Mouse (Mus musculus): ENCODE results near the gene Smim27. TPM values are rescaled to one million over a fixed set of nuclear protein-coding genes. Genes with fewer than 3 reads are reported as not detected.
"Not testable (repeated sequence)": the region's sequence is repeated elsewhere in the genome, so short reads cannot be mapped to it uniquely, and the experiment has no call there.

The Smim27 gene
- polyA plus RNA-seq, 1 experiment from 2014 or later: 18.9 TPM

- no peaks in the 10 kb centered on the region for H3K27me3 ChIP-seq (replicated peaks)
- under 1% methylated on average over 48 of the region's 50 CpGs for WGBS
- peak; percentile 85 for ATAC-seq (ENCODE audit: low FRiP score)
Observed at GRCm38 (mm10) chr4:40268204-40268813, 1.1 kb upstream of the Smim27 start.

GRCm38 (mm10) chr4:40268835-40269234, 544 bp upstream of the Smim27 start:
- WGBS: under 1% methylated on average over 16 of the region's 16 CpGs
- ATAC-seq (ENCODE audit: low FRiP score): peak; percentile 10; the same call in 1 of the 2 replicates
- peak overlapping the region; percentile 89 for H3K4me2 ChIP-seq
- H3K9me3 ChIP-seq (replicated peaks): no peaks in the 10 kb centered on the region
- peaks cover 15% of the 10 kb centered on the region for H3K36me3 ChIP-seq
- H3K27ac ChIP-seq (replicated peaks): peak overlapping the region; percentile 98
- peaks cover 28% of the 10 kb centered on the region for H3K4me1 ChIP-seq
- peak overlapping the region; percentile 84 for H3K4me3 ChIP-seq (replicated peaks)
- no peaks in the 10 kb centered on the region for H3K27me3 ChIP-seq (replicated peaks)
- H3K9ac ChIP-seq (replicated peaks): peak overlapping the region; percentile 84

More at GRCm38 (mm10) chr4:40268204-40268813, 1.1 kb upstream of the Smim27 start:
- peak overlapping the region; percentile 84 for H3K4me3 ChIP-seq (replicated peaks)
- H3K27ac ChIP-seq (replicated peaks): peak overlapping the region; percentile 98
- peak overlapping the region; percentile 84 for H3K9ac ChIP-seq (replicated peaks)
- H3K4me2 ChIP-seq: peak overlapping the region; percentile 89
- peaks cover 11% of the 10 kb centered on the region for H3K36me3 ChIP-seq
- H3K4me1 ChIP-seq: peaks cover 28% of the 10 kb centered on the region
- no peaks in the 10 kb centered on the region for H3K9me3 ChIP-seq (replicated peaks)

- H3K4me2 ChIP-seq: peak overlapping the region; percentile 80
- under 1% methylated on average over 21 of the region's 21 CpGs for WGBS
- H3K27ac ChIP-seq (replicated peaks): peak overlapping the region; percentile 81
- no peaks in the 10 kb centered on the region for H3K9me3 ChIP-seq (replicated peaks)
- H3K4me3 ChIP-seq (replicated peaks): peak overlapping the region; percentile 99
- no peaks in the 10 kb centered on the region for H3K27me3 ChIP-seq (replicated peaks)
- H3K36me3 ChIP-seq: peaks cover 24% of the 10 kb centered on the region
- ATAC-seq (ENCODE audit: low FRiP score): peak; percentile 76
- H3K9ac ChIP-seq (replicated peaks): peak overlapping the region; percentile 93
- peaks cover 20% of the 10 kb centered on the region for H3K4me1 ChIP-seq
Observed at GRCm38 (mm10) chr4:40278880-40279275, 9.5 kb downstream of the Smim27 start.

GRCm38 (mm10) chr4:40279276-40279900, 10.0 kb downstream of the Smim27 start, which contains the start of gene Ndufb6:
Gene Ndufb6, minus strand, starts transcription at chr4:40279421.
- Histone ChIP-seq H3K9me3 (replicated peaks) (no peaks in the 10 kb centered on the region), H3K27me3 (replicated peaks) (no peaks in the 10 kb centered on the region), H3K9ac (replicated peaks) (peak within 1 kb of the TSS; percentile 93), H3K4me1 (peaks cover 20% of the 10 kb centered on the region), H3K4me3 (replicated peaks) (peak within 1 kb of the TSS; percentile 99), H3K27ac (replicated peaks) (peak within 1 kb of the TSS; percentile 81), H3K36me3 (peaks cover 23% of the 10 kb centered on the region), H3K4me2 (peak within 1 kb of the TSS; percentile 80)
- WGBS: under 1% methylated on average over 36 of the region's 36 CpGs
- peak; percentile 96 for ATAC-seq (ENCODE audit: low FRiP score)

- Histone ChIP-seq H3K4me3 (replicated peaks) (no peak overlapping the region), H3K9me3 (replicated peaks) (no peaks in the 10 kb centered on the region), H3K27ac (replicated peaks) (no peak overlapping the region), H3K9ac (replicated peaks) (no peak overlapping the region), H3K27me3 (replicated peaks) (no peaks in the 10 kb centered on the region), H3K4me1 (no peaks in the 10 kb centered on the region), H3K36me3 (no peaks in the 10 kb centered on the region), H3K4me2 (no peak overlapping the region)
- WGBS: 24% methylated on average over 4 of the region's 4 CpGs
- no peak for ATAC-seq (ENCODE audit: low FRiP score)
Observed at GRCm38 (mm10) chr4:40285582-40285981, 16.2 kb downstream of the Smim27 start.

GRCm38 (mm10) chr4:40287415-40287814, 18.0 kb downstream of the Smim27 start:
- no peak for ATAC-seq (ENCODE audit: low FRiP score)
- Histone ChIP-seq H3K36me3 (no peaks in the 10 kb centered on the region), H3K27ac (replicated peaks) (no peak overlapping the region), H3K27me3 (replicated peaks) (no peaks in the 10 kb centered on the region), H3K4me2 (no peak overlapping the region), H3K4me3 (replicated peaks) (no peak overlapping the region), H3K9me3 (replicated peaks) (no peaks in the 10 kb centered on the region), H3K4me1 (no peaks in the 10 kb centered on the region), H3K9ac (replicated peaks) (no peak overlapping the region)
- 80% methylated on average over 6 of the region's 6 CpGs for WGBS

- Histone ChIP-seq H3K4me3 (replicated peaks) (no peak overlapping the region), H3K9ac (replicated peaks) (no peak overlapping the region), H3K4me2 (no peak overlapping the region), H3K27me3 (replicated peaks) (no peaks in the 10 kb centered on the region), H3K27ac (replicated peaks) (no peak overlapping the region), H3K9me3 (replicated peaks) (no peaks in the 10 kb centered on the region), H3K36me3 (no peaks in the 10 kb centered on the region), H3K4me1 (no peaks in the 10 kb centered on the region)
- WGBS: 97% methylated on average over 2 of the region's 2 CpGs
- no peak for ATAC-seq (ENCODE audit: low FRiP score)
Observed at GRCm38 (mm10) chr4:40289046-40289445, 19.7 kb downstream of the Smim27 start.

GRCm38 (mm10) chr4:40291511-40291910, 22.1 kb downstream of the Smim27 start:
- not testable (repeated sequence) for H3K36me3 ChIP-seq; H3K27me3 ChIP-seq (replicated peaks)
- WGBS: 96% methylated on average over 11 of the region's 11 CpGs

GRCm38 (mm10) chr4:40299169-40299568, 29.8 kb downstream of the Smim27 start:
- 83% methylated on average over 5 of the region's 5 CpGs for WGBS
- Histone ChIP-seq H3K4me1 (no peaks in the 10 kb centered on the region), H3K36me3 (no peaks in the 10 kb centered on the region), H3K27ac (replicated peaks) (no peak overlapping the region), H3K9me3 (replicated peaks) (no peaks in the 10 kb centered on the region), H3K27me3 (replicated peaks) (peaks cover 6% of the 10 kb centered on the region; the same call in 1 of the 2 replicates), H3K4me2 (no peak overlapping the region), H3K9ac (replicated peaks) (no peak overlapping the region), H3K4me3 (replicated peaks) (no peak overlapping the region)
- no peak for ATAC-seq (ENCODE audit: low FRiP score)

More at GRCm38 (mm10) chr4:40291511-40291910, 22.1 kb downstream of the Smim27 start:
- not testable (repeated sequence) for H3K9ac ChIP-seq (replicated peaks); H3K9me3 ChIP-seq (replicated peaks); H3K4me3 ChIP-seq (replicated peaks); H3K4me2 ChIP-seq; H3K4me1 ChIP-seq; ATAC-seq (ENCODE audit: low FRiP score); H3K27ac ChIP-seq (replicated peaks)

- Histone ChIP-seq H3K9me3 (replicated peaks) (no peaks in the 10 kb centered on the region), H3K36me3 (no peaks in the 10 kb centered on the region), H3K4me1 (no peaks in the 10 kb centered on the region), H3K4me3 (replicated peaks) (no peak overlapping the region), H3K27me3 (replicated peaks) (peaks cover 6% of the 10 kb centered on the region; the same call in 1 of the 2 replicates), H3K27ac (replicated peaks) (no peak overlapping the region), H3K4me2 (peak overlapping the region; percentile 42), H3K9ac (replicated peaks) (no peak overlapping the region)
- WGBS: 14% methylated on average over 16 of the region's 16 CpGs
- peak; percentile 78 for ATAC-seq (ENCODE audit: low FRiP score)
Observed at GRCm38 (mm10) chr4:40301076-40301789, 31.9 kb downstream of the Smim27 start.

GRCm38 (mm10) chr4:40302445-40303125, 33.2 kb downstream of the Smim27 start:
- Histone ChIP-seq H3K36me3 (no peaks in the 10 kb centered on the region), H3K27me3 (replicated peaks) (peaks cover 6% of the 10 kb centered on the region; the same call in 1 of the 2 replicates), H3K4me3 (replicated peaks) (no peak overlapping the region), H3K27ac (replicated peaks) (no peak overlapping the region), H3K4me1 (no peaks in the 10 kb centered on the region), H3K9me3 (replicated peaks) (no peaks in the 10 kb centered on the region), H3K4me2 (no peak overlapping the region), H3K9ac (replicated peaks) (no peak overlapping the region)
- ATAC-seq (ENCODE audit: low FRiP score): no peak
- WGBS: 83% methylated on average over 10 of the region's 10 CpGs
